Mouse (Mus musculus) heart, adult 18-20 months (tissue): ENCODE measurements around the gene Zscan12. TPM values are rescaled to one million over a fixed set of nuclear protein-coding genes. Genes with fewer than 3 reads are reported as not detected.
A peak's percentile ranks its signal among the peaks of the same experiment; 100 is the strongest.

ENCODE experiments used
- DNase-seq, 2 experiments: peaks; one replicate each; pipeline ENCODE4 v3.0.0; 2021 to 2022; ENCODE audit warnings: mixed read lengths in 1 of 2
- microRNA-seq, 2 experiments: library from miRNA; unstranded; fragments of <30 nt; microRNA quantifications; one replicate each; pipeline ENCODE4 v1.2.0; 2022
- total RNA-seq, 2 experiments: library from RNA; stranded (reverse); gene quantifications; 2 replicates each; pipeline ENCODE4 v1.2.3; 2021

The Zscan12 gene
- total RNA-seq, 2 experiments from 2014 or later: 5.5 to 5.9 TPM

DNA sequence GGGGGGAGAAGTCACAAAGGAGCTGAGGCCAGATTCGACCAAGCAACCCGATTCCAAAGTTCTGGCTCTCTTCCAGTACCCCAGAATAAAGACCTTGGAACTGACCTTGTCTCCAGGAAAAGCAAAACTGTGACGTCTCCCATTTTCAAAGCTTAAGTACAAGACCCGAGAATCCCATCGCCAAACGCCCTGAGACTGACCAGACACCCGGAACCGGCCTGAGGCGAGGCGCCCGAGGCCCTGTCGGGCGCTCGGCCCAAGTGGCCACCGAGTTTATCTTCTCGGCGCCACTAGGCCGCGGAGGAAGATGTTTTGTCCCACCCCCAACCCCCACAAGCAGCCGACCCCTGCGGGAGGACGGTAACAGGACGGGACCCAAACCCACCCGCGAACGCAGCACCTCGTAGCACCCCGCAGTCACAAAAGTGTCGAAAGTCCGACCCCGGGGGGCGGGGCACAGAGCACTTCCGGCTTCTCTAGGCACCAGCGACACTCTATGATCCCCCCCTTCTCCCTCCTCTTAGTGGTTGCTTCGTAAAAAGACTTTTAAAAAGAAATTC, 39.7 kb downstream of the Zscan12 start, which contains the start of gene Zkscan3:
Gene Zkscan3 (minus strand): TSS at position 469 of the 560 bp plus-strand sequence.
- DNase-seq: peak; percentile 88 to 90

DNA sequence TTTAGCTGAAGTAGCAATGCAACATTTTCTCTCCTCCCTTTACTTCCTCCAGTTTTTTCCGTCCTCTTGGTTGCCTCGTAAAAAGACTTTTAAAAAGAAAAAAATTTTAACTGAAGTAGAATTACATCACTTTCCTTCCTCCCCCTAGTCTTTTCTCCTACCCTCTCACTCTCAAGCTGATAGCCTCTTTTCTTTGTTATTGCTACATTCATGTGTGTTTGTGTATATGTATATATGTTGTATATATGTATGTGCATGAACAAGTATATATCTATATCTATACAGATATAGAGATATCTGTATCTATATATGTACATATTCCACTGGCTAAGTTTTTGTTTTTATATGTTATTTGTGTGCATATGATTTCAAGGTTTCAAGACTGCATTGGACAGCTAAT, 40.2 kb downstream of the Zscan12 start:
- DNase-seq: no peak

DNA sequence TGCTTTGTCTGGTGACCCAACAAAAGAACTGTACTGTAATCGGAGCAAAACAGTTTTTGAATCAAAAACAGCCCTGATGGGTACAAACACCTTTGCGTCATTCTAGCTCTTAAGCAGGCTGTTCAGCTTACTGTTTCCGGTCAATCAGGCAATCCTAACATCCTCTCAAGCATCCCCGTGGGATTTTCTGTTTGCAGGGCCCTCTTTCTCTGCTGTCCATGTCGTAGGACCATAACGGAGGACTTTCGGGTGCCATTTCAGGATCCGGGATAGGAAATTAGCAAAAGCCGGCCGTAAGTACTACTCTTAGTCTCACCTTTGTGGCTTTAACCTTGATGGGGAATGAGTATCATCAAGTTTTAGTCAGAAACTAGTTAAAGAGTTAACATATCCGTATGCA, 44.7 kb downstream of the Zscan12 start:
- peak; percentile 15 to 18 for DNase-seq

DNA sequence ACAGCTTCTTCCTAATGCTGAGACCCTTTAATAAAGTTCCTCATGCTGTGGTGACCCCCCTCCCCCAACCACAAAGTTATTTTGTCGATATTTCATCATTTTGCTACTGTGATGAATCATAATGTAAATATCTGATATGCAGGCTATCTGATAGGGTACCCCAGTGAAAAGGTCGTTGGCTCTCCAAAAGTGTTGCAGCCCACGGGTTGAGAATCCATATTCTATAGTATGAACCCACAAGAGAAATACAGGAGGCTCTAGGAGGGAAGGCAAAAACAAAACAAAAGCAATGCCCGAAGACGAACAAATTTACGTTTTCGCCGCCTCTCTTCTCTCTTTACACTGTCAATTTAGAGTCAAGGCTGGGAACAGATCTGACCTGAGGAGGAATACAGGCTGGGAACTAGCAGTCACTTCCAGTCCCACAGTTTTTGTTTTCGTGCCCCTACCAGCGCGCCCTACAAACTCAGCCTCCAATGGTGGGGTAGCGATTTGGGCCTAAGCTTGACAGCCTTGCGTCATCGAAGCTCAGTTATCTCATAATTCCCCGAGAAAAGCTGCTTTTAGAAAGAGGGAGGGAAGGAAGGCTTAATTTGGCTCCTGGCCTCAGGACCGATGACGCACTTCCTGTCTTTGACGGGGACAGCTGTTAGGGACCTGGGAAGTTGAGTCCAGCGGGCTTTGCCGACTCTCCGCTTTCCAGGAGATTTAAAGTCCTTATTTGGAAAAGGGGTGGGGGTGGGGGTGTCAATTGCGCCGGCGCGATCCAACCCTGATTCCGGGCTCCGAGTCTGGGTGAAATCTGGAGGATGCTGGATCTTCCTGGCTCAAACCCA, 45.6 kb downstream of the Zscan12 start:
- DNase-seq: peak; percentile 92 to 94

DNA sequence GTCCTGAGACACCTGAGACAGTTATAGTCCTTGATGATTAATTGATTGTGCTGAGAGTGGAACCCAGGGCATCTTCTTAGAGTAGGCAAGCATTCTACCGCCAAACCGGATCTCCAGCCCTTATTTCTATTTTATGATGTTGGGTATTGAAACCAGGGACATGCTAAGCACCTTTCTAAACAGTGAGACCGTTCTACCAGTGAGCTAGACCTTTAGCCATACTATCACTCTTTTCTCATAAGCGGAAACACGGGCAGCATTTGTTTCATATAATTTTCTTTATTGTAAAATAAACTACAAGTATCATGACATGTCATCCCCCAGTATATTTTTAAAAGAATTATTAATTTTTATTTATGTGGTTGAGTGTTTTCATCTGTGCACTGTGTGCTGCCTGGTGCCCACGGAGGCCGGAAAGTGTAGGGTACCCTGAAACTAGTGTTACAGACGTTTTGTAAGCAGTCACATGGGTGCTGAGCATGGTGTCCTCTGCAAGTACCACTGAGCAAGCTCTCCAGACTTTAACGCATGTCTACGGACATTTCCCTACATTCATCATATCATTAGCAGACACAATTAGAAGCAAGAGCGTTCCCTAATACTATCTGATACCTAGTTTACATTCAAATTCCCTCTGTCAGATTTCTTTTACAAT, 46.3 kb downstream of the Zscan12 start:
- DNase-seq: no peak

DNA sequence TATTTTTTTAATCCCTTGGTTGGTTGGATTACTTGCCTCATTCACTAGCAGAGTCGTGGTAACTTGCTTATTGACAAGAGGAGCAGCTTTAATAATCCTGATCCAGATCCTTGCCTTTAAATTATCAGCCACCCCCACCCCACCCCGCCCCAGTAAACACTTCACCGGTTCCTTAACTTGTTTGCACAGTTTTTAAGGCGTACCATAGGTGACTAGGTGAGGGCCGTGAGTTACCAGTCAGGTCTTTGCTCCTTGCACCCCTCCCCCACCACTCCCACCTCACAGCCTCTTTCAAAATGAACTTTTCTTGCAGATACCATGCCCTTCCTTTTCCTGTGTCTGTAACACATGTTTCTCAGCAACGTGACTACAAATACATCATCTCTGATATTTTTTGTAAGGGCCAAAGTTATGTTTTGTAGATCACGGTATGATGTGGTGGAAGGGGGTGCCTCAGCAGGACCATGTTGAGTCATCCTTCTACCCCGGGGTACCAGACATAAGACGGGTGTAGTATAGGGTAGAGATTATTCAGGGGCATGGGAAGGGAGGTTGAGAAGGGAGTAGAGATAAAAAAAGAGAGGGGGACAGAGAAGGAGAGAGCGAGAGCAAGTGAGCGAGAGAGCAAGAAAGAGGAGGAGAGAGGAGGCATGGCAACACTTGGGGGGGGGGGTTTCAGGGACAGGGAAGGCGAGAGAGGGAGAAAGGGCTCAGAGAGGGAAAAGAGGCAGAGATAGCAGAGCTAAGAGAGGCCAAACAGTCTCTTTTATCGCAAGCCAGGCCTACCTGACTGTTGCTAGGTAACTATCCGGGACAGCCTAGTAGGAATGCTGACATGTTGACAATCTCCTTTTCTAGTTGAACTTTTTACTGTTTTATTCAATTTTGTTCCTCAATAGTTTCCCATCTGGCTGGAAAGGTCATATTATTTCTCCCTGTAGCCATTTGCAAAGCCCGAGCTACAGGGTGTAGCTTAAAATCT, 51.9 kb downstream of the Zscan12 start:
- DNase-seq: no peak

DNA sequence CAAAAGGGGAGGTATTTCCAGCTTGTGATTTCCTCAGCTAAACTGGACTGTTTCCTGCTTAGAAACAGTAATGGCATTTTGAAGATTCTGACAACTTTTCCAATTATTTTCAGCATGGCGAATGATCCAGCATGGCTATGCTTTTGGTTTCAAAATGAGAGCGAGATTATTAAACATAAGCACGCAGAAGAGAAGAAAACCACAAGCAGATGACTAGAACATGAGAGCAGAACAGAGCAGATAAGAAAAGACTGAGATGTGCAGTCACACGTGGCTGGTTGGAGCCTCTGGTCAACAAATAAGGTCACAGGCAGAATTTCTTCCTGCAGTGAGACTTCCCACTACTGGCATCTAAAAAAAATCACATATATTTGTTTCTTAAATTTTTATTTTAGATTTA, 52.6 kb downstream of the Zscan12 start:
- no peak for DNase-seq

DNA sequence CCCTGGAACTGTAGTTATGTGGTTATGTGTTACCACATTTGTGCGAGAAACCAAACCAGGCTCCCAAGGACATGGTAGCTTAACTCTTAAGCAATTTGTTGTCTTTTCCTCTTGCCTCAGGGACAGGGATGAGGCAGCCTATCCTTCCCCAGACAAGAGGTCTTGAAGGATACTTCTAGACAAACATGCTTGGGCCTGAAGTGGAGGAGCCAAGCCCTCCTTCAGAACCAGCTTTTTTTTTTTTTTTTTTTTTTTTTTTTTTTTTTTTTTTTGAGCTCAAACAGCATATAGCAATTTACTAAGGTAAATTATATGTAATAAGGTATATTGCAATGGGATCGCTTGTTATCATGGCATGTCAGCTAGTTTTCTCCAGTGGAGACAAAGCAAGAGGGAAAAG, 53.1 kb downstream of the Zscan12 start:
- DNase-seq: no peak

DNA sequence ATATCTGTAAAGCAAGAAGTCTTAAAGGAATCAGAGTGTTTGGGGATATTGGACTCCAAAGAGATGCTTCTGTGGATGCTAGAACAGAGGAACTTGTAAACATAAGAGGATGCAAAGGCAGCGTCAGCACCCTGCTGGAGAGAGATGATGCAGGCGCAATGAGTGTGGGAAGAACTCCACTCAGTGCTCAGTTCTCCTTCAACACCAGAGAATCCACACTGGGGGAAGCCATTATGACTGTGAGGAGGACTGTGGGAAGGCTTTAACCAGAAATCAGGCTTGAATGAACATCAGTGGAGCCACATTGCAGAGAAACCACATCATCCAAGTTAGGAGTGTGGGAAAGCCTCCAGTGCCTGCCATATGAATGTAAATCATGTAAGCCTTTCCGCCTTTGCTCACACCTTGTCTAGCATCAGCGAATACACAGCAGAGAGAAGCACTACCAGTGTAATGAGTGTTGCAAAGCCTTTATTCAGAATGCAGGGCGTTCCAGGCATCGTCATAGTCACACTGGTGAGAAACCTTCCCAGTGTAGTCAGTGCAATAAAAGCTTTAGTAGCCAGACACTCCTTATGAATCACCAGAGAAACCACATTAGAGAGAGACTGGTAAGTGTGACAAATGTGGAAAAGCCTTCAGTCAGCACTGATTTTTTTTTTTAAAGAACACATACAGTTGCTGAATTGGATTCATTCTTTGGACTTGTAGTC, 54.8 kb downstream of the Zscan12 start:
- DNase-seq: no peak

DNA sequence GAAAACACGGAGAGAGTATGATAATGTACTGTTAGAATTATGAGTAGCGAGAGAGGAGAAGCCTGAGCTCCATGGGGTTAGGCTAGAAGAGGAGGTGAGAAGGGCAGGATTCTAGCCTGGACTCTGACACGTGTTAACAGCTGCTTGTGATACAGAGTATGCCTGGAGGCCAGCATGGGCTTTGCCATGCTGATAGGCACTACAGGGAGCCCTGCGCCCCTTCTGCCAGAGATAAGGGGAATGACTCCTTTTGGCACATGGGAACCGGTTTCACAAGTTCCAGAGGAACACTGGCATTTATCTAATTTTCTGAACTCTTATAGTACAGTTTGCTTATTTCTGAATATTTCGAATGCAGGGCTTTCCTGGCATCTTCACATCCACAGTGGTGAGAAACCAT, 56.2 kb downstream of the Zscan12 start:
- DNase-seq: no peak

Small RNA genes within 50 kb of the gene (microRNA-seq; reads per million reads assigned to microRNA genes)
- 0 reads per million in 2 experiments for gene Mir6942

Other genes starting within 250 kb of the Zscan12 start
- gene Olfr263, start 233.2 kb upstream of the Zscan12 start, total RNA-seq: not detected
- not detected for gene Olfr1368, start 217.0 kb upstream of the Zscan12 start, total RNA-seq
- 10 to 100 TPM; 20.5 to 21.4 TPM for gene Trim27, start 183.4 kb upstream of the Zscan12 start, total RNA-seq
- not detected for gene Gpx5, start 70.1 kb upstream of the Zscan12 start, total RNA-seq
- not detected for gene Gpx6, start 50.7 kb upstream of the Zscan12 start, total RNA-seq
- not detected for gene Olfr1367, start 15.9 kb upstream of the Zscan12 start, total RNA-seq
- gene Zkscan3, start 39.9 kb downstream of the Zscan12 start, total RNA-seq: 10 to 100 TPM; 28.5 to 31.4 TPM
- under 1 TPM; 0.35 to 0.54 TPM for gene Pgbd1, start 78.2 kb downstream of the Zscan12 start, total RNA-seq
- gene Zscan26, start 90.9 kb downstream of the Zscan12 start, total RNA-seq: 10 to 100 TPM; 22.2 to 25.9 TPM
- gene Nkapl, start 105.7 kb downstream of the Zscan12 start, total RNA-seq: under 1 TPM; 0.44 to 0.52 TPM
- 1 to 10 TPM in 1 of 2 experiments, under 1 TPM in 1; 0.79 to 1.3 TPM for gene Zkscan4, start 116.1 kb downstream of the Zscan12 start, total RNA-seq
- gene Gm10065, start 116.6 kb downstream of the Zscan12 start, total RNA-seq: not detected
- gene AK157302, start 132.4 kb downstream of the Zscan12 start, total RNA-seq: 10 to 100 TPM; 25.7 to 26.8 TPM
- gene Gm11273, start 138.6 kb downstream of the Zscan12 start, total RNA-seq: 100 to 1,000 TPM; 222 to 251 TPM
- 10 to 100 TPM in 1 of 2 experiments, 1 to 10 TPM in 1; 9.9 to 10.7 TPM for gene Zkscan8, start 168.3 kb downstream of the Zscan12 start, total RNA-seq
- not detected for gene Olfr1366, start 180.0 kb downstream of the Zscan12 start, total RNA-seq
- not detected for gene Olfr1535, start 197.1 kb downstream of the Zscan12 start, total RNA-seq
- gene Olfr1364, start 218.9 kb downstream of the Zscan12 start, total RNA-seq: not detected